Mouse (Mus musculus) C2C12 (cell line): ENCODE data around the gene Clec16a.

Experiments
- CEBPB ChIP-seq: IDR thresholded peaks from one replicate; pipeline ENCODE4 v1.6.1; 2011; ENCODE audit warnings: low read depth, mild to moderate bottlenecking, control low read depth, moderate library complexity
- CTCF ChIP-seq: IDR thresholded peaks from one replicate; pipeline ENCODE4 v1.5.1; 2011; ENCODE audit not compliant: control insufficient read depth, insufficient read depth, insufficient read length
- MAX ChIP-seq: IDR thresholded peaks from one replicate; pipeline ENCODE4 v1.6.1; 2011; ENCODE audit warnings: mild to moderate bottlenecking, control low read depth
- MYOD1 ChIP-seq: IDR thresholded peaks from one replicate; pipeline ENCODE4 v1.6.1; 2011; ENCODE audit warnings: low read depth; ENCODE audit not compliant: control insufficient read depth, insufficient read length
- USF1 ChIP-seq: IDR thresholded peaks from one replicate; pipeline ENCODE4 v1.6.1; 2011; ENCODE audit warnings: low read depth, mild to moderate bottlenecking, control low read depth, moderate library complexity

DNA sequence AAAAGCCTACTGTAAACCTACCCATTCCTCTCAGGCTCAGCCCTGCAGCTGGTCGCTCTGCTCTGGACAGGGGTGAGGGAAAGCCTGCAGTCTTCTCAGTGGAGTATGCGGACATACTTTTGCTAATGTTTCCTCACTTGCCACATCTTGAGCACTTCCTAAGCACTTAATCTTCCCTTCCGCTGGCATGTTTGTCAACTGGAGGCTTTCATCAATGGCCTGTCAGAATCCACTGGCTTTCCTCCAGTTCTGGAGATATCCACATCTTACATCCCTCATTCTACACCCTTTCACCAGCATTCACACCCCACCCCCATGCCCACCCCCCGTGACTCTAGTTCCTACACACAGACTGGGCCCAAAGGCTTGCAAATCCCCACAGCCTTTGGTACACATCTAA is 182.5 kb downstream of the Clec16a start:
- TF ChIP-seq CTCF, result no peak
- no peak for TF ChIP-seq CEBPB
- no peak for TF ChIP-seq USF1
- TF ChIP-seq MAX, result no peak
- TF ChIP-seq MYOD1, result no peak
